Mouse (Mus musculus) heart, adult 2 months (tissue): ENCODE data around the gene Vmp1.

Experiments
- CTCF ChIP-seq: fragments of 200-600 bp; IDR thresholded peaks from 2 replicates; pipeline ENCODE4 v1.8.1; 2022; ENCODE audit warnings: antibody characterized with exemption, mild to moderate bottlenecking, moderate library complexity
- EP300 ChIP-seq: fragments of 200-500 bp; IDR thresholded peaks from 2 replicates; pipeline ENCODE4 v1.6.1; 2011; ENCODE audit warnings: low read depth, low read length, control low read depth; ENCODE audit not compliant: insufficient read depth
- POLR2A ChIP-seq: fragments of 200-500 bp; IDR thresholded peaks from 2 replicates; pipeline ENCODE4 v1.6.1; 2011; ENCODE audit warnings: mild to moderate bottlenecking, low read depth, low read length, control low read depth; ENCODE audit not compliant: insufficient read depth

DNA sequence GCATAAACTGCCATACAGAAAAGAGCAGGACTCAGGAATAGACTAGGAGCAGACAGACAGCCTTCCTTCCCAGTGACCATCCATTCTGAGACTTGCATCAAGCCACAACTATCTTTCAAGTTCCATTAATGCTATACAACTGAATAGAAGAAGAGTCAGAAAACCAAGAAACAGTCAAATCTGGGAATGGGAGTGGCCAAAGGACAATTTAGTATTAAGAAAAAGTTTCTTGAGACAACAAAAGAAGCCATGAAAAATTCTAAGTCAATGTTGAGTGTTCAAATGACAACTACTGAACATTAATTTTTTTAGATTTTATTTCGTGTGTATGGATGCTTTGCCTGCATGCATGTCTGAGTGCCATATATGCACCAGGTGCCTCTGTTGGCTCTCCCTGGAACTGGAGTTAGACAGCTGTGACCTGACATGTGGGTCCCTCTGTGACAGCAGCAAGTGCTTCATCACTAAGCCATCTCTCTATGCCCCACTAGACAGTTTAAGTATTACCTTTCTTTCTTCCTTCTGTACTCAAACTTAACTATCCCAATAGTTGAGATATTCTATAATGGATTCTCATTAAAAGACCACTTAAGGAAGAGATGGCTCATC is 60.1 kb downstream of the Vmp1 start:
- TF ChIP-seq POLR2A = no peak
- TF ChIP-seq CTCF = no peak
- no peak for TF ChIP-seq EP300
